Mouse (Mus musculus) ovary, adult 2 months (tissue): ENCODE data around the gene Pced1a. TPM values are rescaled to one million over a fixed set of nuclear protein-coding genes. Genes with fewer than 3 reads are reported as not detected.

Experiments used
- polyA plus RNA-seq: library from polyadenylated mRNA; depleted of rRNA; stranded (reverse); fragments of >200 nt; gene quantifications from 2 replicates; pipeline ENCODE4 v1.2.3, GENCODE M21; 2012; rRNA removed

The Pced1a gene
- 48.7 and 53.6 TPM in 2 replicates for polyA plus RNA-seq

DNA sequence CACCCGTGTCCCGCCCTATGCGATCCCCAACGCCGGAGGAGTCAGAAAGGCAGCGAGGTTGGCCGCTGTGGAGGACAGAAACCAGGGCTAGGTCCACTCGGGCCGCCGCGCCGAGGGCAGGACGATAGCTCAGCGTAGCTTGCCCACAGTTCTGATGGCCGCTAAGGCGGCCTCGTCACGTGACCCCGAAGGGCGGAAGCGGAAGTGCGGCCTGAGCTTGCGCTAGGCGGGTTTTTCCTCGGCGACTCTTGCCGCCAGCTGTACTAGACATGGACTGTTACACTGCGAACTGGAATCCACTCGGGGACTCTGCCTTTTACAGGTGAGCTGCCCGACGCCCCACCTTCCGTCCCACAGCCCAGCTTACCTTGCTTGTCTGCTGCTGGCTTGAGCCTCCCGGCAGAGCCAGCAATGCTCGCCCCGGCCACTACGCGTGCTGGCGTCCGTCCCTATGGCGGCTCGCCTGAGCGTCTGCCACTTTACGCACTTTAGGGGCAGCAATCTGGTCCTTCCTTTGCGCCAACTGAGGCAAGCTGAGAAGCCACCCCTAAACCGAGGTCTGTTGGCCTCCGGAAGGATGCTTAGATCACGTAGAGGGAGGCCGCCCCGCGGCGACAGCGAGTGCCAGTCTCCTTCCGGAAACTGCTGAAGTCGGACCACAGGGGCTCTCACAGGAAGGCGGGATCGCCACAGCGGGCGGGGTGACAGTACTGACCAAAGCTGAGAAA lies at the start of gene Pced1a, which contains the start of gene Vps16:
TSS of gene Pced1a (minus strand) at position 576 of the 728 bp plus-strand sequence.
TSS of gene Vps16 (plus strand) at position 214 of the 728 bp plus-strand sequence.

GRCm38 (mm10) chr2:130449794-130450433 lies 25.4 kb upstream of the Pced1a start, which contains the start of gene Ptpra:
Gene Ptpra, plus strand, starts transcription at chr2:130450278.

DNA sequence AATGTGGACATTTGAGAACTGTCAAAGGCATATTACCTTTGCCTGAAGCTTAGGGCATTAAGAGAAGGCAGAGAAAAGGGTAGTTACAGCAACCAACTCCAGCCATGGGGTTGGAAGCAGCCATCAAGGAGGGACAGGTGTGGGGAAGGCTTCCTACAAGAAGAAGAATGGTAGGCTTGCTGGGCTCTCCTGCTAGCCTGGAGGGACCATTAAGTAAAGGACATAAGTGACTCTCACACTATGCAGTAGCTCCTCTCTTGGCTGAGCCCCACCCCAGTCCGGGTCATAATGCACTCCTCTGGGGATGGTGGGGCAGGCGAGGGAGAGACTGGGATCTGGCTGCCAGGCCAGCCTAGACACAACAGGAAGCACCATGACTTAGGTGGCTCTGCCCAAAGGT lies 18.3 kb downstream of the Pced1a start, which contains the start of gene Tmem239:
TSS of gene Tmem239 (plus strand) at position 301 of the 400 bp plus-strand sequence.

GRCm38 (mm10) chr2:130404939-130405338 lies 19.6 kb downstream of the Pced1a start, which contains the start of the genes Gm28372 and 1700020A23Rik:
Gene Gm28372, plus strand, starts transcription at chr2:130405239.
Gene 1700020A23Rik, plus strand, starts transcription at chr2:130405259.

DNA sequence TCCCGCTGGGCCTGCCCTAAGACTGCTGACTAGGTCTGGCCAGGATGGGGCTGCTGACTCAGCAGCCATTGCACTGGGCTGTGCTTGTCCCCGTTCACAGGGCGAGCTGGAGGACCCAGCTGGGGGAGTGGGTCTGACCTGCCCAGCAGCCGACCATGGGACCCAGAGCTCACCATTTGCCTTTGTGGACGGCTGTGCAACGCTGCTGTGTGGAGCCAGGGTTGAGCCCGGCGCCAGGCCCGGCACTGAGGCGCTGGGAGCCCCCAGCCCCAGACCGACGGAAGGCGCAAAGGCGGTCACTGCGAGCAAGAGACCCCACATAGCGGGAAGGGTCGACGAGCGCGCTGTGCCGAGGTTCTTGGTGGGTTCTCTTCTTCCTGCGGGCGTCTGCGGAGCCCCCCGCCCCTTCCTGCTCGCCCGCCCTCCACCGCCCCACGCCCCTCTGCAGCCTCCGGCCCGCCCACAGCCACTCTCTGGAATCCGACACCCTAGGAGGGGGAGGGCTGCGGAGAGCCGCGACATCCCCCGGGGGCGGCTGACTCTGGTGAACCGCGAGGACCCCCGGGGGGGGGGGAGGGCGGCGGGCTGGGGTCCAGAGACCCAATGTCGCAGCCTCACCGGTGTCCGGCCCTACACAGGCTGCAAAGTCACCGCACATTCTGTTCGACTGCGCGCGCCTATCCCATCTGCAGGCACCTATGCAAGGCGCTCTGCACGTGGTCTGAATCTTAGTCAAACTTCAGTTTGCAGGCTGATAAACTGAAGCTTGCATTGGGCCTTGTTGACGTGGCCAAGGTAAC lies 27.1 kb downstream of the Pced1a start, which contains the start of gene Cpxm1:
TSS of gene Cpxm1 (minus strand) at position 389 of the 800 bp plus-strand sequence.

Other genes starting within 250 kb of the Pced1a start
- gene Snrpb, start 245.3 kb downstream of the Pced1a start, polyA plus RNA-seq, result 465 and 640 TPM in 2 replicates
- gene Tmc2, start 229.5 kb downstream of the Pced1a start, polyA plus RNA-seq, result 0.05 TPM in 2 replicates
- 81.8 and 91.9 TPM in 2 replicates for gene Nop56, start 150.3 kb downstream of the Pced1a start, polyA plus RNA-seq
- gene Idh3b, start 140.2 kb downstream of the Pced1a start, polyA plus RNA-seq, result 222 and 234 TPM in 2 replicates
- gene Ebf4, start 129.5 kb downstream of the Pced1a start, polyA plus RNA-seq, result 35.1 and 36.5 TPM in 2 replicates
- 72.1 and 79.1 TPM in 2 replicates for gene Cpxm1, start 27.1 kb downstream of the Pced1a start, polyA plus RNA-seq
- gene Gm28372, start 19.5 kb downstream of the Pced1a start, polyA plus RNA-seq, result not detected in 2 replicates
- 1.4 and 1.5 TPM in 2 replicates for gene 1700020A23Rik, start 19.4 kb downstream of the Pced1a start, polyA plus RNA-seq
- not detected in 2 replicates for gene Tmem239, start 18.2 kb downstream of the Pced1a start, polyA plus RNA-seq
- 76.6 and 103 TPM in 2 replicates for gene Vps16, start 362 bp downstream of the Pced1a start, polyA plus RNA-seq
- gene Ptpra, start 25.6 kb upstream of the Pced1a start, polyA plus RNA-seq, result 80.8 and 97.9 TPM in 2 replicates
- gene Mrps26, start 139.0 kb upstream of the Pced1a start, polyA plus RNA-seq, result 84.4 and 146 TPM in 2 replicates
- gene Oxt, start 151.5 kb upstream of the Pced1a start, polyA plus RNA-seq, result not detected in 2 replicates
- not detected in 2 replicates for gene Avp, start 157.9 kb upstream of the Pced1a start, polyA plus RNA-seq
- gene Fastkd5, start 205.3 kb upstream of the Pced1a start, polyA plus RNA-seq, result 1.3 and 2.0 TPM in 2 replicates
- gene Ubox5, start 205.3 kb upstream of the Pced1a start, polyA plus RNA-seq, result 7.0 and 9.3 TPM in 2 replicates
- 34.7 and 36.0 TPM in 2 replicates for gene Lzts3, start 218.1 kb upstream of the Pced1a start, polyA plus RNA-seq
- gene Ddrgk1, start 240.0 kb upstream of the Pced1a start, polyA plus RNA-seq, result 63.5 and 74.9 TPM in 2 replicates
- gene Itpa, start 242.9 kb upstream of the Pced1a start, polyA plus RNA-seq, result 30.6 and 33.9 TPM in 2 replicates